Mouse (Mus musculus) granulocyte monocyte progenitor cell, adult 5-6 weeks (primary cell): ENCODE measurements around the gene Pwwp2b. TPM values are rescaled to one million over a fixed set of nuclear protein-coding genes. Genes with fewer than 3 reads are reported as not detected.

Source experiments
- ATAC-seq: replicated peaks from 2 replicates; pipeline ENCODE4 v1.8.0; 2016; ENCODE audit warnings: mild to moderate bottlenecking, moderate TSS enrichment, inconsistent platforms; ENCODE audit not compliant: poor library complexity, severe bottlenecking
- total RNA-seq, 2 experiments: library from RNA; stranded (forward) in 1 of 2; stranded (reverse) in 1 of 2; fragments of 200-712, 200-1000 nt in 1 of 2; fragments of >200 nt in 1 of 2; fragmentation: Nextera tagmentation in 1 of 2; gene quantifications; 2 replicates each; pipeline ENCODE4 v1.2.3; 2014 to 2017

Pwwp2b gene
- total RNA-seq, 2 experiments from 2014 or later, result 1.6 to 5.1 TPM

DNA sequence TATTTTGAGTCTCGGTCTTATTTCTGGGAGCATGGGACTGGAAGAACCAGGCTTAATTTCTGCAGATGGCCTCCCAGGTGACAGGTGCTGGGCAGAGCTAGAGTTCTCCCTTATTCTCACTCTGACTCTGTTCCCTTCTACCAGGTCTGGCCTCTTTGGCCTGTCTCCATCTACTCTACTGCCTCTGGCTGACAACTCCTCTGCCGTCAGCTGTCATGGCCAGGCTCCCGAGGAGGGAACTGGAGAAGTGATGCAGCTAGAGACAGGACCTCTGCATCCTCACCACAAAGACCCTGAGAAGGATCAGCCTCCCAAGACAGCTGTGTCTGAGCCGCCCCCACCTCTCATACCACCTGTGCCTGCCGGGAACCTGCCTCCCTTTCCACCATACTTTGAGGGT lies 6.3 kb downstream of the Pwwp2b start:
- ATAC-seq, result no peak

DNA sequence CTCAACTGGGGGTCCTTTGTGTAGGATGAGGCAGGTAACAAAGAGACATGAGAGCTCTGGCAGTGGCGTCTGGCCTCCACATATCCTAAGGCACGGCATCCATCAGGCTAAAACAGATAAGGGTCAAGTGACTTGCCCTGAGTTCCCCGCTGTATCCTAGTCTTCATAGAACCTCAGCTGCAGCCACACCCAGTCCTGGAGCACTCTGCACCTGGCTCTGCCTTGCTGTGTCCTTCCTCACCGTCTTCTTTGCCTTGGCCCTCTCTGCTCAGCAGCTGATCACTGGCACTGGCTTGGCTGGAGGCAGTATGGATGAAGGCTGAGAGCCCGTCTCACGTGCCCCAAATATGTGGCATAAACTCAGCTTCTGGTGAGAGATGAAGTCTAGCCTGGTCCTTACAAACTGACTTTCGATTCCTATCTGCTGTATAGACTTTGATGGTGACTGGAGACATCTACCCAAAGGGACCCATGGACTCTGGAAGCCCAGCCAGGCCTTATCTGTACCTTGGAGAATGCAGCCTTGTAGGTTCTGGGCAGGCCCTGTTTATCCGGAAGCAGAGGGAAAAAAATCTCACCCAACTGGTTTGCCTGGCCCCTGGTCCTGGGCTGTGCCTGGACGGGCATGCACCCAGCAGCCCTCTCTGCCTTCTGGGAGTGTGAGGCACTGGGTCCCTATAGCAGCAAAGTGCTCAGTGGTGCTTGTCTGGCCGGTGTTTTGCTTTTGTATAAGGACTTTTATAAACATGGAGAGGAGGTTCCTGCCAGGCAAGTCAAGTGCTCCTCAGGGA lies 9.7 kb downstream of the Pwwp2b start:
- ATAC-seq, result no peak

DNA sequence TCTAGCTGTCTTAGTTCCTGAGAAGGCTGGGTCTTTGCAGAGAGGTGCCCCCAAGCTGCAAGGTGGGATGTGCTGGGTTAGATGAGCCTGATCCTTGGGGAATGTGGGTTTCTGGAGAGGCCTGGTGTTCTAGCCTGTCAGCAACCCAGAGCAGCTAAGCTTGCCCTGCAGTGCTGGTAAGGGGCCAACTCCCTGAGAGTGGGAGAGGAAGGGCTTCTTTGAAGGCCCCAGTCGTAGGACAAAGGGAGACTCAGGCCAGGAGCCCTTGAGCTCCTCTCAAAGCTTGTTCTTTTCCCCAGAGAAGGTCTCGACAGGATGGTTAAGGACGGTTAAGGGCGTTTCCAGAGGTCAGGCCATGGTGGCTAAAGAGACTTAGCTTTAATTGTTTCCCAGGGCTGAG lies 16.1 kb downstream of the Pwwp2b start:
- no peak for ATAC-seq

DNA sequence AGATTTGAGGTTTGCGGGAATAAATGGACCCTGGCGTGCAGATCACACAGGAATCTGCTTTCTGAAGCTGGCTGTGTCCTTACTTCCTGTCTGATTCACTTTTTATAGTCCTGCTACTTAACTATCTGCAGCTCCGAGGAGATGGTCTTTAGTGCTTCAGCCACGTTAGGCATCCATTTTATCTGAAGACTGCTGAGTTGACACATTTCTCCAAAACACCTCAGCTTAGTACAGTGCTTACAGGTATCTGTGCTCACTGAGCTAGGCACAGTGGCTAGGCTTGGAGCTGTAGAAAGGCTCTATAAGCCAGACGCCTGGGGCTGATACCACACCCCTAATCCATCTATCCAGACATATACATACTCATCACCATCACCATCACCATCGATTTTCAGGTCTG lies 17.4 kb downstream of the Pwwp2b start:
- no peak for ATAC-seq

DNA sequence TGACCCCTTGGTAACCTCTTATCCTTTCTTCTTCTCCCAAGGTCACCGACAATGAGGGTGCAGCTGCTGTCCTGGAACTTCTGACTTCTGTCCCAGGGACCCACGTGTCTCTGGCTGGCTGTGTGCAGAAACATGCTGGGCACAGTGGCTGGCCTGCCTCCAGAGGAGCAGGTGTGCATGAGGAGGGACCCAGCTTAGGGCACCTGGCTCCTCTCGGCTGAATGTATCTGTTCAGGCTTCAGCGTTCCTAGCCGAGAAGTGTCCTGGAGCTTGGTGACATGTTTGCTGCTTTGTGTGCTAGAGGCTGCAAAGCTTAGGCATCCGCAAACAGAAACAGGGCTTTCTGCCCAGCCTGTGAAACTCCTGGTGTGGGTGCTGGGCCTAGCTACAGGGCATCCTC lies 18.1 kb downstream of the Pwwp2b start:
- no peak for ATAC-seq

DNA sequence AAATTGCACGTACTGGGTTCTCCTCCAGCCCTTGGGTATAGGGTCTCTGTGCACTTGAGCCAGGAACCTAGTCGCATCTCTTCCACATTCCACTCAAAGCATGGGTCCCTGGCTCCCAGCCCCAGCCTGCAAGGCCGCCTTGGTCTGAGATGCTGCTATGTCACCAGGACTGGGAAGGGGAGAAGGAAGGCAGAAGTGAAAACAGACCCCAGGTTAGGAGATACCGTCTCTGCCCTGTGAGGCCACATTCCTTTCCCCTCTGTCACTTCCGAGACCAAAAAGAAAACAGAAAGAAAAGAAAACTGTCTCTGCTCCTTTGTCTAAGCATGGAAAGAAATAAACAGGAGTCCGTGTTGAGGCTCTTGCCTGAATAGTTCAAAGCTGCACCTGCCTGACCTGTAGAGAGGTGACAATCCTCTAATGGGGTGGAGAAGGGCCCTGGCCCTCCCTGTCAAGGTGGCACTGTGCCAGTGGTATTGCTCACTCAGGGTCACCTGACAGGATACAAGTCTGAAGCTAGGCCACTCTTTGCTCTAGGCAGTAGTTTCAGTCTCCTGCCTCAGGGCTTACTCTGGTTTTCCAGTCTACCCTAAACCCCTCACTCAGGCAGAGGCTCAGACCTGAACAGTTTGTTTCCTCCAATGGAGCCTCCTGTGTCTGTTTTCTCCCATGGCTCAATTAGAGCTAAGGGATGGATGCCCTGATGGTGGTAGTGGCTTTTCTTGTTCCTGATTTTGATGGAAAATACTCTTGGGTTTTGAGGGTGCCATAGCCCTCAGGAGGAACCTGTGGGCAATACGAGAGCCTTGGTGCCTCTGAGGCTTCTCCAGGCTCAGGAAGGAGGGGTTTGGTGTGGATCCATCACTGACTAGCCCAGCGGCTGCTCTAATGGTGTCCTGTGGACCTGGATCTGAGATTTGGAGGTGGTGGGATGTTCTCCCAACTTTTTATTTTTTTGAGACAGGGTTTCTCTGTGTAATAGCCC lies 18.9 kb downstream of the Pwwp2b start:
- ATAC-seq, result peak; percentile 60

DNA sequence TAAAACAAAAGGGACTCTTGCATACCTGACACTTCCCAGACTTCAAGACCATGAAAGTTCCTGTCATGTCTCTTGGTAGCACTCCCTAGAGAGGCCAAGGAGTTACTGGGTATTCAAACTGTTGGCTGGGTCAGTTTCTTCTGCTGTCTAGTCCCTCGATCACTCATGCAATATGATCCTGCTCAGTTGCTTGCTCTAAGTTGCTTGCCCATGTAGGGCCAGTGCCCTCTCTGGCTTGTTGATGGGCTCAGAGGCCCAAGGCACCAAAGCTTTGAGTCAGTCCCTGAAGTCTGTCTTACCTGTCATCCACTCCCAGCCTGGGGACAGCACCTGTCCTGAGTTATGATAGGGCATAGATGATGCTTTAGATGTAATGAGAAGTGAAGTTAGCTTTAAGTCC lies 22.5 kb downstream of the Pwwp2b start:
- ATAC-seq, result no peak

DNA sequence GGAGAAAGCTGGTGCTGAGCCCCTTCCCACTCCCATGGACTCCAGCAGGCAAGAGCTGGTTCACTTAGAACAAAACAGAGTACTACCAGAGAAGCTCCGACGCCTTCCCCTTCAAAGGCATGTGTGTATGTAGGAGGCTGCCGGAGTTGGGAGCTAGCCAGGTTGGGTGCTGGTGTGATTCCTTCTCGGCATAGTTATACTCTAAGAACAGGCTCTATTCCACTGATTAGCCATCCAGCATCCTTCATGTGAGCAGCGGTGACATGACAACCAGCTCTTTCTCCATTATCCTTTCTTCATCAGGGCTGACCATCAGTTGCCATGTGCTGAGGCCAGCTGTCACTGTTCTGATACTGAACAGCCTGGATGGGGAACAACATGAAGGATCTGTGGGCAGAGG lies 23.6 kb downstream of the Pwwp2b start:
- no peak for ATAC-seq

DNA sequence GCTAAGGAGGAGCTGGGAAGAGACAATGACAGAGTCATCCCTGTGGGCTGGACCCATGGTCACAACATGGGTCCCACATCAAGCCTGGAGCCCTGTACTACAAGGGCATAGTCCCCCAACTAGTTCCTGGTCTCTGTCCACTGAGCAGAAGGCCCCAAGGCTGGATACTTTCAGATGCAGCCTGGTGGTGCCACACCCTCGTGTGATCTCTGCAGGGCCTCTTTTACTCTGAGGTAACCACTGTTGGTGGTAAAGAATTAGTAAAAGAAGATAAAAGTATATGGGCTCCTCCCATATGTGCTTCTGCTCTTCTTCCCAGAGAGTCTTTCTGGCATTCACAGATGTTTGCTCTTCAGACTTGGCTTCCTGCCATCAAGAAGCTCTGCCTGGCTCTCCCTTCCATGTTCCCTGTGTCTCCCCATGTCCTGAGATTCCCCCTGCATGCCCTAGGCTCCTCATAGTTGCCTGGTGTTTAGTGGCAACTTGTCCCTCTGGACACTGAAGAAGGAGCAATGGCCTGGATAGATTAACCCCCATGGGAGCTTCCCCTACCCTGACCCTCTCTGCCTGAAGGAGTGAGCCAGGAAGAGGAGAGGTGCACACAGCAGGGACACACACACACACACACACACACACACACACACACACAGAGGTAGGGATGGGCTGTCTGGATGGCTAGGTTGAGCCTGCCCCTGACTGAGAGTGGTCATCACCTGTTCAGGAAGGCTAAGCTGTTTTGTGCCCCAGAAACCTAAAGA lies 24.5 kb downstream of the Pwwp2b start:
- peak; percentile 1; the same call in 1 of the 2 replicates for ATAC-seq

DNA sequence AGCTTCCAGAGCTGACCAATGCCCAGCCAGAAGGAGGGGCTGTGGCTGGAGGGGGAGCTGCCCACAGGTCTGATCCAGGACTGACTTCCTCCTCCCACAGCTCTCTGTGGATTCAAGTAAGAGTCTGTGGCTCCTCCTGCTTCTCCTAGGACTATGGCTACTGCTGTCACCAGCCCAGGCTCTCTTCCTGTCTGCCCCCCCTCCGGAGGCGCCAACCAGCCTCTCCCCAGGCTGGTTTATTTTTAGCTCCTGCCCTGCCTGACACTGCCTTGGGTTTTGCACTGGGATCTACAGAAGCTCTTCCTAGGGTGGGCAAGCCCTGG lies 25.1 kb downstream of the Pwwp2b start:
- ATAC-seq, result peak; percentile 90

DNA sequence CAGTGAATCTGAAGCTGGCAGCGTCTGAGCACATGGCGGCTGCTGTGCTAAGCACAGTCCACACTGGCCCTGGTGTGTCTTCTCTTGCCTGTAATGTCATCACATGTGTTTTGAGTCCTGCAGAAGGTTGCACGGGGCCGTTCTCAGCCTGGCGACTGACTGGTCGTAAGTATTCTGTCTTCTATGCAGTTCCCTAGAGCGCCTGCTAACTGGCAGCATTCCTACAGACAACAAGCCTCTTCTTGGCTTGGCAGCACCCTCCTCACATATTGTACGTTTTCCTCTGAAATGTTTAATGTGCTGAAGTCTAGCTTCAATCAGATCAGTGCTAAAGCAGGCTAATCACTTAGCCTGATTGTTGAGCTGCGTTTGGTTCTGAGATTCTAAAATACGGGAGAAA lies 27.3 kb downstream of the Pwwp2b start:
- no peak for ATAC-seq

DNA sequence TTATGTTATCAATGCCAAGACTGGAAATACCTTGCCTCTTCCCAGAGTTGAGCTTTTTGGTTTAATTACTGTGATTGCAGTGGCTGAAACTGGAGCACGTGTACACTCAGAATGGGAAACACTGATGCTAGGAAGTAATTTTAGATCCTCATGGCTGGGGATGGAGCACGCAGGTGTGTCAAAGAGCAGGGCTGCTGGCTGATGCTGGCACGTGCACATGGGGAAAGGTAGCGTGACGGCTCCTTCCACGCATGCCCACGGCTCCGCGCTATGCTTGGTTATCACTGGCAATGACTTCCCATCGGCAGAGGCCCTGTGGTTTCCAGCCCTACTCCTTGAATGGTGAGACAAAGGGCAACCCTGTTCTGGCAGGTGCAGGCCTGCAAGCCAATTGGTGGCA lies 27.9 kb downstream of the Pwwp2b start:
- no peak for ATAC-seq

DNA sequence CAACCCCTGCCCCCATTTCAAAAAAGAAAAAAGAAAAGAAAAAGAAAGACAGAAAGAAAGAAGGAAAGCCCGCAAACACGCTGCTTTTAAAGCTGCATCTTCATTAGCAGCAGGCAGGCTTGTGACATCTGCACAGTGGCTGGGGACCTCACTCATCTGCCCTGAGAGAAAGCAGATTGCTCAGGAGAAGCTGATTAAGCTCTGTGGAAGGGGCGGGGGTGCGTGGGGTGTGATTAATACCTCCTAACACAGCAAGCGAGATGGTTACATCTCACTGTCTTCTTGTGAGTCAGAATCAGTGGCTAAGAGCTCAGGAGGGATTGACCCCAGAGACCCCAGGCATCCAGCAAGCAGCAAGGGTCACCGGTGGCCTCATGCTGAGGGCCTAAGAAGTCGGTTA lies 29.3 kb downstream of the Pwwp2b start:
- no peak for ATAC-seq

DNA sequence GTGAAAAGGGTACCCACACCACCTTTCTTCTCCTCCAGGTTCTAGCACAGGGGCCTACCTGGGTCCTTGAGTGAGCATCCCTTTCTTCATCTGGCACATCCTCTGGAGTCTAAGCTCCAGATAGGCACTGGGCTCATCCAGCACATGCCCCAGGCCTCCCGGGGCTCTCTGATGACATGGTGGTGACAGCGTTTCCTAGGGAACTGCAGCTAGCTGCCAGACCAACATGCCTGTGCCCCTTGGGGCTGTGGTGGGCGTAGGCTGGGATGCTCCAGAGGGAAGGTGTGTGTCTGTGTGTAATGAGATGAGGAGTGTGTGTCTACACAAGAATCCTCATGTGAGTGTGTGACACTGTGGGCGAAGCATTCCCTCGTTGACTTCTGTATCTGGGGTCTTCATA lies 31.3 kb downstream of the Pwwp2b start:
- no peak for ATAC-seq

DNA sequence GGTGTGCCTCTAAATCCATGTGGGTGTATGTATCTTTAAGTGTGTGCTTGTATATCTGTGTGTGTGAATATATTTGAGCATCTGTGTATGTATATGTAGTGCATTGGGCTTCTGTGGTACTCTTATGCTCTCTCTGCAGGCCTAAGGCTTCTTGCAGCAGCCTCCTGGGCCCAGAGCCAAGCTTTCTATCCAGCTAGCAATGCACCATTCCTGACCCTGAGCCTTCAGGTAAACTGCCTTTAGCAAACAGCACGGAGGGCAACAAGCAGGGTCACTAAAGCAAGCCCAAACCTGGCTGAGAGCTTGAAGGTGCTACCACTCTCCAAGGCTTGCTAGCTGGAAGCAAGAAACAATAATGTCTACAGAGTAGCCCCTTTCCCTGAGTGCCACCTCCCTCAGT lies 31.8 kb downstream of the Pwwp2b start:
- no peak for ATAC-seq

DNA sequence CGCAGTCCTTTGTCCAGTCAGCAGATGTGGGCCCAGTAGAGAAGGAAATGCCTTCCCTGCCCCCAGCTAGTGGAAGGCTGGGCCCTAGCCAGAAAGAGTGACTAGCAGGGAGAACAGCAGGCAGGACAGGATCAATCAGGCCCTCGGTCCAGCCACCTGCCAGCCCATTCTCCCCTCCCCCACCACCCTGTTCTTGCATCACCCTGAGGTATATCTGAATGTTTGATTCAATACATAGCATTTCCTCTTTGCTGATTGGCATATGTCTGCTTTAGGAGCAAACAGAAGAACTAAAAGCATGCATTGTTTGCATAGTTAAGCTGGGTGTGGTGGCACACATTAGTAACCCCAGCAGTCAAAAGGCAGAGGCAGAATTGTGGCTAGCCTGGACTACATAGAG lies 32.9 kb downstream of the Pwwp2b start:
- ATAC-seq, result peak; percentile 64

DNA sequence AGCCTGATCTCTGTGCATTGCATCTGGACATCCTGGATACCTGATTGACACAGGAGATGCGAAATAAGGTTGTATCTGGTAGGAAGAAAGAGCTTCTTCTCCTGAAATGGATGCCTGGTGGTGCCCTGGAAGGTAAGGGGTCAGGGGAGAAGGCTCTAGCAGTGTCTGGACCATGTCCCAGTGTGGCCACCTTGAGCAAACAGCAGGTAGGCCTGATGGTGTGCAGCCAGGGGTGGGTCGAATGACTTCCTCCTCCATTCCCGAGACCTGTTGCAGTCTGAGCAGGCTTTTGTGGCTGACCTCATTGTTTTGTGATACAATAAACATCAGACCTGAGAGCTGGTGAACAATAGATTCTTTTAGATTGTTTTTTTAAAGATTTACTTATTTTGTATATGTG lies 33.8 kb downstream of the Pwwp2b start:
- ATAC-seq, result no peak

DNA sequence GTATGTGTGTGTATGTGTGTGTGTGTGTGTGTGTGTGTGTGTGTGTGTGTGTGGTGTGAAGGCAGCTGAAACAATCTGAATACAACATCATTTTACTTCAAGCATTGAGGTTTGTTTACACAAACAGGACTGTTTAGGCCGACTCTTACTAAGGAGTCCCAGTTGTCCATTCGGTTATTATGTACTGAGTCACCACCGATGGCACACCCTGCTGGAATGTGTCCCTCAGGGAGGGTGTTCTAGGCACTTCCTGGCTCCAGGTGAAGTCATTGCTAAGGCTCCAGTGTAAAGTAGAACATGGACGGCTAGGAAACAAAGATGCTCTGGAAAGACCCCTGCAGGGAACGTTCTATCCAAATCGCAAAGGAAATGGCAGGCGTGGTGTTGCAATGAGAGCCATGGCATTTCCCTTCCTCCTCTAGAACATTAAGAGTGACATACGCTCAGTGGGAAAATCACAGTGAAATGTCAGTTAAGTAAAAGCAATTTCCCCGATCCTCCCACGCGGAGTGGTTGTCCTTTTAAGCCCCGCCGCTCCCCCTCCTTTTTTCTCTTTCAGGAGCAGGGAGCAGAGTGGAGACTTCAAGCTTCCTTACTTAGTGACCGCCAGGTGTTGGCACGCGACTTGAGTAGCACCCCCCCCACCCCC lies 37.1 kb downstream of the Pwwp2b start:
- ATAC-seq, result peak; percentile 36

DNA sequence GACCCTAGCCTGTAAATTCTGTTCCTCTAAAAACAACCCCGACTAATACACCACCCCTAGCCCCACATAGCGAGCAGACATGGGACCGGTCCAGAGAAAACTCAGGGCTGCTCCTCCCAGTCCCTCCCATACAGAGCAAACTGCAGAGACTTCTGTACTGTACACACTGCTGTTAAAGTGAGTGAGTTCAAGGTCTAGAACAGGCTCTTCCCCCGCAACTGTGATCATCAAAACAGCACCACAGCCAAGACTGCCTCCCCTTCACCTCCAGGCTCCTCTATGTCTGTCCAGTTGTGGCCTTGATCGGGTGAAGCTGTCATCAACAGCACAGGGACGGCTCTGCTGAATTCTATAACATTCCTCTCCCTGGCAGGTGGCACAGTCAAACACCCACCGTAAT lies 40.3 kb downstream of the Pwwp2b start:
- ATAC-seq, result no peak

DNA sequence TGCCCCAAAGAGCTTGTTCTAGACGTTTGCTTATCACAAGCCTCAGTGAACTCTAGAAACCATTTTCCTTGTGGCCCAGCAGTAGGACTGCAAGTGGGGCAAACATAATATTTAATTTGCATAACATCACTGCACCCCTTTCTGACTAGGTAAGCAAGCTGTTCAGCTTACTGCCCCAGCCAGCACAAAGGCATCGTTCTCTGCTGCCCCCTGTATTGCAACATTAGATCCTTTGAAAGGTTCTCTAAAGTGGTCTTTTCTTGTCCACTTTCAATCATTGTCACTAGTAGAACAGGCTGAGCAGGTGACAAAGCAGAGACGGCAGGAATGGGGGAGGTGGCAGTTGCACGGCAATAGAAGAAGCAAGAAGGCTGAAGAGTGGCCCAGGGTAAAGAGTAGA lies 45.1 kb downstream of the Pwwp2b start:
- no peak for ATAC-seq
